Mouse (Mus musculus) megakaryocyte progenitor cell, adult 5-6 weeks (primary cell): ENCODE data around the gene Polr1b. TPM values are rescaled to one million over a fixed set of nuclear protein-coding genes. Genes with fewer than 3 reads are reported as not detected.

ENCODE experiments used
- ATAC-seq: replicated peaks from 2 replicates; pipeline ENCODE4 v1.8.0; 2016; ENCODE audit warnings: mild to moderate bottlenecking, moderate TSS enrichment, inconsistent platforms; ENCODE audit not compliant: poor library complexity
- total RNA-seq, 2 experiments: library from RNA; stranded (forward) in 1 of 2; stranded (reverse) in 1 of 2; fragments of 157-497, 149-512 nt in 1 of 2; fragments of 200-1000 nt in 1 of 2; gene quantifications; 2 replicates each; pipeline versions ENCODE4 v1.2.3 to v1.2.4; 2015 to 2017

Polr1b gene
- total RNA-seq (2015): 19.9 and 24.2 TPM in 2 replicates
- total RNA-seq (2017): 40.6 and 42.3 TPM in 2 replicates

DNA sequence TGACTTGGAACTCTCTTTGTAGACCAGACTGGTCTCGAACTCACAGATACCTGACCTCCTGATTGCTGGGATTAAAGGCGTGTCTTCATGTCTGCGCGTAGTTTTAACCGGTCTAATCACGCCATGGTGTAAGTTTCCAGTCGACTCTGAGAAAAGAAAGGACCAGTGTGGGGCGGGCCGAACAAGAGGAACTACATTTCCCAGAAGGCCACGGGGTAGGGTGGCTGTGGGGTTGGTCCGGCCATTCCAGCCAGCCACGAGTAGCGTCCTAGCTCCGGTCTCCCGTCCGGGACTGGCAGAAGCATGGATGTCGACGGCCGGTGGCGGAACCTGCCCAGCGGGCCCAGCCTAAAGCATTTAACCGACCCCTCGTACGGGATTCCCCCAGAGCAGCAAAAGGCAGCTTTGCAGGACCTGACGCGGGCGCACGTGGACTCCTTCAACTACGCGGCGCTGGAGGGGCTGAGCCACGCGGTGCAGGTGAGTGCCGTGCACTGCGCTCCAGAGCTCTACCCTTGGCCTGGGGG is at the start of gene Polr1b:
Polr1b (plus strand) TSS at position 212 of the 527 bp plus-strand sequence.
- peak; percentile 99 for ATAC-seq

DNA sequence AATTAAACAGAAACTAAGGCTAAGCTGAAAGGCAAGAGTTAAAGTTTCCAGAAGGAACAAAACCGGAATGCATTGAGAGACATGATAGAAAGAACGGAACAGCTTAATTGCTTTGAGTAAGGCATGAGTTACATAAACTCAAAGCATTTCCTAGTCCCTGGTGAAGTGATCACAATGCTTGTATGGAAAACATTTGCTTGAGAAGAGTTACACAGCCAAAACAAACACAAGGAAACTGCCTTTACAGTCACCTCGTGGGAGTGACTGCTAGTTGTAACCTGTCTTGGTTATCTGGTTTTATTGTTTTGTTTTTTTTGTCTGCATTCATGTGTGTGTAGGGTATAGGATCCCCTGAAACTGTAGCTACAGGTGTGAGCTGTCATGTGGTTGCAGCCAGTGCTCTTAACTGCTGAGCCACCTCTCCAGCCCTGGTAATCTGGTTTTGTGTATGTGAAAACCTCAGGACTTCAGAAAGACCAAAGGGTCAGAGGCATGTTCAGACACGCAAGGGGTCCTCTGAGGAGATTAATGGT is 48.3 kb upstream of the Polr1b start:
- no peak for ATAC-seq

DNA sequence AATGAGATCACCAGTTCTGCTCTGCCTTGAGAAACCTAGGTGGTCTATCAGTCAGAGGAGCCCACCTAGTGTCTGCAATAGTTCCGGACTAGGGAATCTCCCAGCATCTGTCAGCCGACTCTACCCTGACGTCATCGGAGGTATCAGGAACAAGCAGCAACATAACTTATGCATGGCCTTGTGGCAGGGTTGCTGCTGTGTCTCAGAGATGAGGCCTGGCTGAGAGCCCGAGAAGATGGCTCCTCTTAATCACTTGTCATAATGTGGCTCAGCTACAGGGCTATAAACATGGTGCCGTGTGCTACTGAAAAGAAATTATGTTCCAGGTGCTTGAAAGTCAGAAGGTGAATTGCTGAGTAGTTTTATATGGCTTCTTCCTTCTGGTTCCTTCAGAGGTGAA is 45.1 kb upstream of the Polr1b start:
- no peak for ATAC-seq

DNA sequence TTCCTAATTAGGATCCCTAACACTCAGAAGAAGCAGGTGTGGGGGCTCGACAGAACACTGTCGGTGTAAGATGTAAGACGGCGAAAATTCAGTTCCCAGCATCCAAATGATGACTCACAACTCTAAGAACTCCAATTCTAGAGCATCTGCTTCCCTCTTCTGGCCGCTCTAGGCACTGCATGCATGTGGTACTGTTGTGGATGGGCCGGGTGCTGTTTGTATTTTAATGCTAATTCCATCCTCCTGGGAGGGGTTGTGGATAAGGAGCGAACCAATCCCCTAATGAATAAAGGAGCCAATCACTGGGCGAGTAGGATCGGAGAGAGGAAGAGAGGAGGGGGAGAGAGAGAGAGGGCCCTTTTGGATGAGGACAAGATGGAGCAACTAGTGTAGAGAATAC is 44.2 kb upstream of the Polr1b start:
- peak; percentile 76 for ATAC-seq

DNA sequence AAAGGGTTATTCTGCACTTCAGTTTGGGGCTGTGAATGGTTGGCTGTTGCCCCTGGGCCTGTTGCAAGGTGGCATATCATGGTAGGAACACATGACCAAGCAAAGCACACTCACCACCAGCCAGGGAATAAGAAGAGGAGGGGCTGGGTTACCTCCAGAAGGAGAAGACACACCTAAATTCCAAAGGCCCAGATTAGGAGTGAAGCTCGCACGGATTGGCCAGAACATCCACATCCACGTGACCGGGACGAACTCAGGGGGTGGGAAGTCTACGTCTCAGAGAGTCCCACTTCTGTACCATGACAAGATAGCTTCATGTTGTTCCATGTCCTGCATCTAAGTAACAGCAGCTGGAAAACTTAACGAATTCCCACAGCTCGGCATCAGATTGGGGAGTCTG is 43.5 kb upstream of the Polr1b start:
- ATAC-seq: no peak

DNA sequence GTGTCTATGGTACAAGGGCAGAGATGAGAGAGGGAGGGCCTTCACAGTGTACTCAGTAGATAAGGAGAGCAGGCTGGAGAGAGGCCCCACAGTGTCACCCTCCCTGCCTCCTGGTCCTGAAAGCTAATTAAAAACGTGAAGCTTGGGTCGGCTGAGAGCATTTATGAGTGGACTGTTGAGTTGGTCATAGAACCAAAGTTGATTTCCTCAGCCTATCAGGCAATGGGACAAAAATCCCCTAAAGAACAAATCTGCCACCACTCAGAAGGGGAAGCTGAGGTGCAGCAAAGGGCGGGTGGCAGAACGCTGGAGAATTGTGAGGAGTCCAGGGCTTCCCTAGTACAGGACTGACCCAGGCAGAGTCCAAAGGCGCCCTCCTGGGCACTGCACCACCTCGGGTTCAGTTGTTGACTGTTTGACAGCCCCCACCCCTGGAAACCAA is 42.9 kb upstream of the Polr1b start:
- ATAC-seq: no peak

DNA sequence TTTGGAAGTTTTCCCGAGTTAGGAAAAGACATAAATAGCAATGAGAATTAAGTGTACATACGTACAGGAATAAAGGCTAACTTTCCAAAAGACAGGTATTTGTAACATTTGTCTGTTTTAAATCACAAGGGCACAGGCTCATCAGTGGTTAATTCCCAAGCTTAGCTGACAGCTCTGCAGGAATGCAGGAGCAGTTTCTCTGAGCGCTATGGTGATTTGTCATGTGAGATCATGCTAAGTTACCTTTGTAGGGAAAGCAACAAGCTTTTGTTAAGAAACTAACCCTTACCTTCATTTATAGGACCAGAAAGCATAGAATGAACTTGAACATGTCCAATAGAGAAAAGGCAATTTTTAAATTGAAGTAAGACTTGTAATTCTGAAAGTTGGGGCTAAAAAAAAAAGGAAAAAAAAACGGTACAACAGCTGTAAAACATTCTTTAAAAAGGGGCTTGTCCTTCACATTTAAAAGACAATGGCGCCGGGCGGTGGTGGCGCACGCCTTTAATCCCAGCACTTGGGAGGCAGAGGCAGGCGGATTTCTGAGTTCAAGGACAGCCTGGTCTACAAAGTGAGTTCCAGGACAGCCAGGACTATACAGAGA is 39.2 kb upstream of the Polr1b start:
- no peak for ATAC-seq

DNA sequence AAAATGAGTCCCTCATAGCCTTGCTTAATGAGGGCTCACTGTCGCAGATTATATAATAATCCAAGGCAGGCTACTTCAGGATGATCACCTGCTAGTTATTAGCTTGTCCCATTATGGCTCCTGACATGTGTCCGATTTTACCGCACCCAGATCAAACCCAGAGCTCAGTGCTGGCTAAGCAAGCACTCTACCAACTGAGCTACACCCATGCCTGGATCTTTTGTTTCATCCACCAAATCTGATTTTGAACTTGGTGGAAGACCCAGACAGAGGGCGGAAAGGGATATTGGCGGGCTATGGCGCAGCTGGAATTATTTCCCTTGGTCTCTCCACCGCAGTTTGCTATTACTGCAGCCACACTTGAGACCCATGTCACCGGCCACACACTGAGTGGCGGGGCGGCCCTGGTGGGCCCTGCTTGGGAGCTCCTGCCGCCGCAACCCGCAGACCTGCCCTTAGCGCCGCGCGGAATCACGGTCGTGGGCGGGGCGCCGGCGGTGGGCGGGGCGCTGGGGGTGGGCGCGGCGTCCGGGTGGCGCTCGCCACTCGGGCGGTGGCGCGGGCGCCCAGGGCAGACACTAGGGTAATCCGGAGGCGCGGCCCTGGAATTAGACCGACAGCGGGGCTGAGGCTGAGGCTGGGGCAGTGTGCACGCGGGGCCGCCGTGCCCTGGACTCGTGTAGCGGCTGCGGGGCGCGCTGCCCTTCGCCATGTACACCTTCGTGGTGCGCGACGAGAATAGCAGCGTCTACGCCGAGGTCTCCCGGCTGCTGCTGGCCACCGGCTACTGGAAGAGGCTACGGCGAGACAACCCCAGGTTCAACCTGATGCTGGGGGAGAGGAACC is 35.1 kb upstream of the Polr1b start, which contains the start of gene Ttl:
Ttl (plus strand) TSS at position 506 of the 846 bp plus-strand sequence.
- ATAC-seq: peak; percentile 87

DNA sequence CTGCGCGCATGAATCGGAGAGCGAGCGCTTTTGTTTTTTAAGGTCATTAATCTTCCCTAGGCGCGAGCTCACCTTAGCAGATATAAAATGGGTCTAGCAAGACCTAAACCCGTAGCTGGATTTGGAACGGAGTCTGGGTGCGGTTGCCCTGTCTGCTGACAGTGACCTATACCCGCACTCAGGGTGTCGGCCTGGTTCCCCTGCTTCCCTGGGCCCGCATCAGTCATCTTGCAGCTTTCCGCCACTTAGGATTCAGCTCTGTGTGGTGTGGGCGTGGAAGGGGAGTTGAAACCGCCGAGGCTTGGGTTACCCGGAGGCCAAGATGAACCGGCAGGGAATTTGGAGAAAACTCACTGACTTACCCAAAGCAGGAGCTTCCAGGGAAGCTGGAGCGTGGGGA is 34.5 kb upstream of the Polr1b start:
- peak; percentile 81 for ATAC-seq

DNA sequence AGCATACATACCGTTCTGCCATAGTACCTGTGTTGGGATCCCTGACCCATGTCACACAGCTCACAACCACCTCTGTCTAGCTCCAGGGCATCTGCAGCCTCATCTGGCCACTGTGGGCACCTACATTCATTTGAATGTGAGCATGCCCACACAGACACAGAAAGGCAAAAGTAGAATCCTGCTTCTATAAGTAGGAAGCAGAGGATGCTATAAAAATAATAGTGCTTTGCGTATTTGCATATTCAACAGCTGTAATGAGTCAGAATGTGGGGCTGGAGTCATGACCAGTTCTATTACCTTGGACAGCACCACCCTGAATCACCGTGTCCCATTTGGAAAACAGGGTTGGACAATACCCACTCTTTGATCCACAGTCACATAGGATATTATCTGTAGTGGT is 30.5 kb upstream of the Polr1b start:
- no peak for ATAC-seq

DNA sequence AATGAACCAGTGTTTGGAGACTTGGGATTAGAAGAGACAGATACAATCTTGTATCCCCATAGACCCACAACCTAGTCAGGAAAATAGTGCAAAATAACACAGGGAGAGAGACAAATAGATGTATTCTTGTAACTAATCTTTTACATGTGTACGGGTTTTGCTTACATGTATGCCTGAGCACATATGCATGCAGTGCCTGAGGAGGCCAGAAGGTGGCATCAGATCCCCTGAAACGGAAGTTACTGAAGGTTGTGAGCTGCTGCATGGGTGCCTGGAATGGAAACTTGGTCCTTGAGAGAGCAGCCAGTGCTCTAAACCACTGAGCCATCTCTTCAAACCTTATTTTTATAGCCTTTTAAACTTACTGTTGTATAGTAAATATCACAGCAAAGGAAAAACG is 22.5 kb upstream of the Polr1b start:
- peak; percentile 80 for ATAC-seq

DNA sequence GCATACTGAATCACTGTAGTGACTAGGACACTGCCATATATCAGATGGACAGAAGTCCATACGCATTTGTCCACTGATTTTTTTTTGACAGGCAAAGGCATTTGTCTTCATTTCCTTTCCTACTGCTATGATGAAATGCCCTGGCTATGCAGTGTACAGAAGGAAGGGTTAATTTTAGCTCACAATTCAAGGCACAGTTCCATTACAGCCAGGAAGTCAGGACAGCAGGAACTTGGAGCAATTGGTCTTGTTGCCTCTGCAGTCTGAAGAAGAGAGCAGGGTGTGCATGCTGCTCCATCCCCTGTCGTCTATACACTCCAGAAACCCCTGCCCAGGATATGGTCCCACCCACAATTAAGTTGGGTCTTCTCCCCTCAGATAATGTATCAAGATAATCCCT is 21.6 kb upstream of the Polr1b start:
- ATAC-seq: no peak

DNA sequence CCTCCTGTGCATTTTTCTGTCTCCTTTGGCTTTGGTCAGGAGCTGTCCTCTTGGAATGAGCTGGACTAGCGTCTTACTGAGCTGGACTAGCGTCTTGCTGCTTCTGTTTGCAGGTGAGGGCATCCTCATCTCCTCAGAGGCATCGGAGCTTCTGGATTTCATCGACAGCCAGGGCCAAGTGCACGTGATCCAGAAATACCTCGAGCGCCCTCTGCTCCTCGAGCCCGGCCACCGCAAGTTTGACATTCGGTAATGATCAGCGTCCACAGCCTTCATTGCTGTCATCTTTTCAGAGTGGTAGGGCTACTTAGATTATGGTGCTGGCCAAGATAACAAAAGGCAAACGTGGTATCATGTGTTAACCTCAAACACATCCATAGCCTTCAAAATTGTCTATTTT is 19.7 kb upstream of the Polr1b start:
- ATAC-seq: no peak

DNA sequence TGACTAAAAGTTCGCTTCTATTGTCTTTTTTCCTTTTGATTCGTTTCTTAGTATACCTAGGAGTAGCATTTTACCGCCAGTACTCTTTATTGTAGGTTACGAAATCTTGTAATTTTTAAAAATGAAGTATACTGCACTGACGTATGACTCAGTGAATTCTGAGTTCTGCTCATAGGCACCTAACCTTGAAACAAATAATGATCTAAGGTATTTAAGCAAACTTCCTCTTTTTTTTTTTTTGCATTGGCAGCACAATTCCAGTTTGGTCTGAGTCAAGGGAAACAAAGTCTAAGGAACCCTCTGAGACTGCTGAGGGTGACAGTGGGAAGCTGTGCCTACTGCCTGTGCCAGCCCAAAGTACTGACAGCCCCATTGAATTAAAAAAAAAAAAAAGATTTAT is 17.3 kb upstream of the Polr1b start:
- ATAC-seq: no peak

DNA sequence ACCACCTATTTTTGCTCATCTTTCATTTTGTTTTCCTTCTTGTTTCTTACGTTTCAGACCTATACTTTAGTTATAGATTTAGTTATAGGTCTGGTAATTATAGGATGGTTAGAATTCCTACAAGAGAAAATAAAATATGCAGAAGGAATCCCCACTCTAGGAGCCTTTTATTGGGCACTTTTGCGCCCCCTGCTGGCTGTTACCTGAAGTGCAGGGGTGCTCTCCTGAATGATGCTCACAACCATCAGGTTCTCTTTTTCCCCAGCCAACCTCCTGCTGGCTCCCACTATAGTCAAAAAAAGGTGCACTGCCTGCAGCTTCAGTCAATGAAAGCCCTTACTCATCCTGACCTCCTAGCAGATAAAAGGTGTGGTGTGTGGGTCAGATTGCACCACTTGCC is 15.8 kb upstream of the Polr1b start:
- ATAC-seq: peak; percentile 31; the same call in 1 of the 2 replicates

DNA sequence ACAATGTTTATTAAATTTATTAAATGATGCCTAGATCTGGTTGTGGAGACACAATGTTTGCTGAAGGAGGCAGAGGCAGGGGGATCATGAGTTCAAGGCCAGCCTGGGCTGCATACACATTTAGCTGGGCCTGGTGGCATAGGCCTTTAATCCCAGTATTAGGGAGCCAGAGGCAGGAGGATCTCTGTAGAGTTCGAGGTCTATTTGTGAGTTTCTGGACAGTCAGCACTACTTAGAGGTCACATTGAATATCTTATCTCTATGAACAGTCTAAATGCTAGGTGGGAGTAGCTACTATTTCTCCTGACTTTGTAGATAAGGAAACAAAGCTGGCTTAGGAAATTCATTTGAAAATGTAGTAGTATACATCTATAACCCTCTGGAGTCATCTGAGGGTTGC is 13.3 kb upstream of the Polr1b start:
- ATAC-seq: peak; percentile 11; the same call in 1 of the 2 replicates

DNA sequence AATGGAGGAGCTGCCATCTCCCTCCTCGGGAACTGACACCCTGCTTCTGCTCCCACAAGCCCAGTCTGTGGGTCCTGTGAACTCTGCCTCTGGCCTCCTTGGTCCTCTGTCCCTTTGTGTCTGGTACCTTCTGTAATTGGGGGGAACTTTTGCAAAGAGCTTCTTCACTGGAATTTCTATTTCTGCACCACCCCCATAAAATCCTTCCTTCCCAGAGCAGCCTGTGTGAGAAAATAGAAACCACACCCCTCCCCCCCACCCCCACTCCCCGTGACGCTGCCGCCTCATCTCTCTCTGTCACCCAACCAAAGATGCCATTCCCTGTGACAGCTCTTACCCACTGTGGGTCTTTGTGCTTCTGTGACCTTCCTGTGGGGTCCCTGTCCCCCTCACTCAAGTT is 10.4 kb upstream of the Polr1b start:
- no peak for ATAC-seq

DNA sequence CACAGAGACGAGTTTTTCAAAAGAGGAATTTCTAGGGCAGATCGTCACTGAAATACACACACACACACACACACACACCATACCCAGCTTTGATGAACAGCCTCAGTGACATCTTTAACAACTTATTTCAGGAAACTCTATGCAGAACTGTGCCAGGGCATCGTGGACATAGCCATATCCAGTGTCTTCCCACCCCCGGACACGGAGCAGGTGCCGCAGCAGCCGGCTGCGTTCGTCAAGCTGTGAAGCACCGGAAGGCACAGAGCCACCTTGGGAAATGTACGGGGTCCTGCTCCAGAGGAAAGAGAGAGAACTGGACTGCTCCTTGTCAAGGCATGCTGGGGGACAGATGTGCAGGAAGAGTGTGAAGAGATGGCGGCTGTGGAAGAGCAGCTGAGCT is 8.0 kb upstream of the Polr1b start:
- ATAC-seq: no peak

DNA sequence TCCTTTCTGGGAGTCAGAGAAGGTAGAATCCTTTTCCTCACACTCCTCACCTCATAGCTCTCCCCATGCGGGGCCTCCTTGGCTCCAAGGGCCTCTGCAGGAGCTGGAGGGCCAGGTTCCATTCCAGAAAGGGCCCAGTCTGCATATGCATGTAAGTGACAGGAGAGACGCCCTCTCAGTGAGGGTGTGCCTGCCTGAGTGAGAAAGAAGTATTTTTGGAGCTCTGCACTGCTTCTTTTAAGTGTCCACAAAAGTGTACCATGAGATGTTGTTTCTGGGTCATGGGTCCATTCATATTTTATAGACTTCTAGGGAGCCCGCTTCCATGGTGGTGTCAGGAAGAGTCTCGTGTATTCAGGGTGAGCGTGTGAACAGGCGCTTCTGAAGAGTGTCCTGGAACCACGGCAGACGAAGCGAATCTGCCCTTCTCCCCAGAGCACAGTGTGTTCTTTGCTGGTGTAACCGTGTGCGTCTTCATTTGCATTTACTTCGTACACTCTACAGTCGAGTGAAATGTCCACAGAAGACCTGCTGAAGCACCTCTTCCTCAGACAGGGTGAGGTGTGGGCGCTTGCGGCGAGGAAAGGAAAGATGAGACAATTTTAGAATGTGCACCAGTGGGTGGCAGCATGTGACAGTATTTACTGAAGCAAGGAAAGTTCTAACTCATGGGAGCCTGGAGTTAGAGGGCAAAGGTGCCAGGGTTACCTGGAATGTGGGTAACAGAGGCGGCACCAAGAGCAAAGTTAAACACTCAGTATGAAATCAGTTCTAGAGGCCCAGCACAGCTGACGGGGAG is 6.7 kb upstream of the Polr1b start:
- ATAC-seq: no peak

DNA sequence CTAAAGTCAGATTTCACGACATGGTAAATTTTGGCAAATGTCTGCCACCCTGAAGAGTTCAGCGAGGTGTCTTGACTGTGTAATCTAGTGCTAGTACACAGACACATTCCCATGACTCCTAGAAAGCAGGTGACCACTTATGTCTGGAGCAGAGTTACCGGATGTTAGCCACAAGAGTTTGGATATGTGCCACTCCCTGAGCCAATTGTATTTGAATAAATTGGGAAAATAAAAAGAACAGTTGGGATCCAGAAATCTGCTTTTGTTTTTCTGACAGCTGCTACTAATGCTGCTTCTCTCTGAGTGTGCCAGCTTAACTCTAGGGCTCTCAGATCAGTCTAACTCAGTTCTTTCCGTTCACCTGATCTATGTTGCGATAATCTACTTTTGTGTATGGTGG is 12.1 kb downstream of the Polr1b start:
- no peak for ATAC-seq
